Mouse (Mus musculus) erythroid progenitor cell, adult 5-6 weeks (primary cell): ENCODE measurements around the gene Smad6. TPM values are rescaled to one million over a fixed set of nuclear protein-coding genes. Genes with fewer than 3 reads are reported as not detected.

Experiments
- ATAC-seq: replicated peaks from 2 replicates; pipeline ENCODE4 v1.8.0; 2016; ENCODE audit warnings: moderate number of reproducible peaks, mild to moderate bottlenecking, moderate TSS enrichment, inconsistent platforms; ENCODE audit not compliant: poor library complexity, low FRiP score, severe bottlenecking
- total RNA-seq, 2 experiments: library from RNA; stranded (forward) in 1 of 2; stranded (reverse) in 1 of 2; fragments of 150-400 nt in 1 of 2; fragments of 186-747, 209-891 nt in 1 of 2; gene quantifications; 2 replicates each; pipeline versions ENCODE4 v1.2.3 to v1.2.4; 2015 to 2017; ENCODE audit warnings: low replicate concordance in 2 of 2

Smad6 gene
- total RNA-seq, 2 experiments from 2014 or later, result not detected

- peak; percentile 45; the same call in 1 of the 2 replicates for ATAC-seq
Measured at GRCm38 (mm10) chr9:64024976-64025375, 3.1 kb upstream of the Smad6 start.

GRCm38 (mm10) chr9:64022562-64023366 lies 905 bp upstream of the Smad6 start:
- peak; percentile 83 for ATAC-seq

GRCm38 (mm10) chr9:64021319-64021850 lies 474 bp downstream of the Smad6 start:
- ATAC-seq, result no peak

GRCm38 (mm10) chr9:64020606-64021318 lies 1.1 kb downstream of the Smad6 start:
- no peak for ATAC-seq

- ATAC-seq, result no peak
Measured at GRCm38 (mm10) chr9:64020171-64020605, 1.7 kb downstream of the Smad6 start.

- no peak for ATAC-seq
Measured at GRCm38 (mm10) chr9:64019036-64019886, 2.6 kb downstream of the Smad6 start.

GRCm38 (mm10) chr9:64017861-64018793 lies 3.7 kb downstream of the Smad6 start:
- peak; percentile 41; the same call in 1 of the 2 replicates for ATAC-seq

- no peak for ATAC-seq
Measured at GRCm38 (mm10) chr9:64016648-64017400, 5.0 kb downstream of the Smad6 start.

- no peak for ATAC-seq
Measured at GRCm38 (mm10) chr9:64016092-64016491, 5.8 kb downstream of the Smad6 start.

GRCm38 (mm10) chr9:64014801-64015200 lies 7.1 kb downstream of the Smad6 start:
- no peak for ATAC-seq

GRCm38 (mm10) chr9:64011356-64011755 lies 10.5 kb downstream of the Smad6 start:
- no peak for ATAC-seq

GRCm38 (mm10) chr9:64002981-64003380 lies 18.9 kb downstream of the Smad6 start:
- no peak for ATAC-seq

GRCm38 (mm10) chr9:64001081-64001480 lies 20.8 kb downstream of the Smad6 start:
- no peak for ATAC-seq

- ATAC-seq, result no peak
Measured at GRCm38 (mm10) chr9:64000085-64000484, 21.8 kb downstream of the Smad6 start.

GRCm38 (mm10) chr9:63999194-63999593 lies 22.7 kb downstream of the Smad6 start:
- ATAC-seq, result no peak

GRCm38 (mm10) chr9:63998026-63998425 lies 23.8 kb downstream of the Smad6 start:
- no peak for ATAC-seq

- no peak for ATAC-seq
Measured at GRCm38 (mm10) chr9:63997439-63997838, 24.4 kb downstream of the Smad6 start.

- no peak for ATAC-seq
Measured at GRCm38 (mm10) chr9:63993256-63993655, 28.6 kb downstream of the Smad6 start.
